Mouse (Mus musculus) retina, postnatal 7 days (tissue): Measurements from ENCODE around the gene Olfr228.
A peak's percentile ranks its signal among the peaks of the same experiment; 100 is the strongest.
"Not testable (repeated sequence)": the region's sequence is repeated elsewhere in the genome, so short reads cannot be mapped to it uniquely, and the experiment has no call there.

Source experiments
- DNase-seq: peaks from one replicate; pipeline ENCODE4 v3.0.0-alpha.2; 2012; ENCODE audit warnings: low read depth, low spot score

Gene Olfr228

DNA sequence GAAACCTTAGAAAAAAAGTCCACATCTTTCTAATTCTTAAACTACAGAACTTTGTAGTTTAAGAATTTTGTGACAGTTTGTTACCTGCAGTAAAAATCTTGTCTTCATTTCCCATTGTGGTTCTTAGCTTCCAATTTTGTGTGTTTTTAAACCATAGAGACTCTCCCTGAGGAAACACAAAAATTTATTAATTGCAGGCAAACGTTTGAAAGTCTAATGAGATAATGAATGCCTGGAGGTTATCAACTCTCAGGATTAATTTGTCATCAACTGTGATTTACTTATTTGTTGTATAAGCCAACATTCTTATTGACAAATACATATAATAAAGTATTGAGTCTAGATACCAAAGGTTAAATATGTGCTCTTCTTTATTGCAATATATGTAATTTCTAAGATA lies at the start of gene Olfr228:
Gene Olfr228, minus strand, starts transcription at position 101 of the 400 bp plus-strand sequence.
- no peak for DNase-seq

- no peak for DNase-seq
Measured at GRCm38 (mm10) chr2:86530991-86531390, 43.8 kb upstream of the Olfr228 start.

- no peak for DNase-seq
Measured at GRCm38 (mm10) chr2:86508161-86508560, 21.0 kb upstream of the Olfr228 start, which contains the start of gene Olfr1076. Gene Olfr1076, plus strand, starts transcription at chr2:86508461.

DNA sequence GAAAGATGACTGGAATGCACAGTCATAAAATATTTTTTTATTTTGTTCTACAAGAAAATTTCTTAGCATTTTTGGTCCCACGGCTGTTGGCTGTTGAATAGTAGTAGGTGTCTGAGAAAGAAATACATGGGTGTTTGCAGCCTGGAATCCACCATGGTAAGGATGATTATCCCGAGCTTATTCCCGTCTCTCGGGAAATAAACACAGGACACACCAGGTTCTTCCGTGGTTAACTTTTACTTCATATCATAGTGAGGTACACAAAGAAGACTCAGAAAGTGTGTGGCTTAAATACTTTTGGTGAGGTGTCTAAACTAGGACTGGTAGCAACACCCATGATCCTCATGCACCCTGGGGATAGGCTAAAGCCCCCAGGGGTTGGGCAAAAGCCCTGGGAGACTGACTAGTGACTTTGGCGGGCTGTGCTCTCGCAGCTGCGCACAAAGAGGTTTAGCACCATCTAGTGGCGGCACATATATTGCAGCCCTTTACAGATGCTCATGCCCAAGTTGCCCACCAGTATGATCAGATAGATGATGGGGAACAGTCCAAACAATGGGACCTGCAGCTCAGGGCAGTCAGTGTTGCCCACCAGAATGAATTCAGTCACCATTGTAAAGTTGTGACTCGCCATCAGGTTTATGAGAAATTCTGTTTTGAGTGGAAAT lies 22.6 kb downstream of the Olfr228 start:
- peak; percentile 2 for DNase-seq

DNA sequence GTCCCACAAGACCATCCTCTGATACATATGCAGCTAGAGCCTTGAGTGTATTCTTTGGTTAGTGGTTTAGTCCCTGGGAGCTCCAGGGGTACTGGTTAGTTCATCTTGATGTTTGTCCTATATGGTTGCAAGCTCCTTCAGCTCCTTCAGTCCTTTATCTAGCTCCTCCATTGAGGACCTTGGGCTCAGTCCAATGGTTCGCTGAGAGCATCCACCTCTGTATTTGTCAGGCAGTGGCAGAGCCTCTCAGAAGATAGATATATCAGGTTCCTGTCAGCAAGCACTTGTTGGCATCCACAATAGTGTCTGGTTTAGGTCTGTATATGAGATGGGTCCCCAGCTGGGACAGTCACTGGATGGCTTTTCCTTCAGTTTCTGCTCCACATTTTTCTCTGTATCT lies 26.8 kb downstream of the Olfr228 start:
- no peak for DNase-seq

- no peak for DNase-seq
Measured at GRCm38 (mm10) chr2:86456169-86456568, 31.0 kb downstream of the Olfr228 start, which contains the start of gene Olfr1066. Gene Olfr1066, minus strand, starts transcription at chr2:86456269.

DNA sequence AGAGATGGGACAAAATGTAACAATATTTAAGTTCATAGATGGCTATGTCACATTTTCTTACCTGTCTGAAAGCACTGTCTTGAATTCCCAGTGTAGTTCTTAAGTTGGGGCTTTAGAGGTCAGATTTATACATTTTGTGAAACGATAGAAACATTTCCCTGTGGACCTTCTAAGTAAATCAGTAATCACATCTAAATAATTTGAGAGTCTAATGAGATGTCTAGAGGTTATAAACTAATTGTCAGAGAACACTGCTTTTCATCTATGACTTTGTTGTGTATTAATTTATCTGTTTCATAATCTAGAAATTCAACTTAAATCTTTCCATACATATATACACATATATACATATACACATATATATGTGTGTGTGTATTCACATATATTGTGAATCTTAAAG lies 36.7 kb downstream of the Olfr228 start, which contains the start of gene Olfr1065:
Gene Olfr1065, minus strand, starts transcription at position 101 of the 400 bp plus-strand sequence.
- DNase-seq, result not testable (repeated sequence)

GRCm38 (mm10) chr2:86442101-86442500 lies 45.1 kb downstream of the Olfr228 start:
- DNase-seq, result not testable (repeated sequence)
